Mouse (Mus musculus): ENCODE data around the gene Gadd45b. TPM values are rescaled to one million over a fixed set of nuclear protein-coding genes. Genes with fewer than 3 reads are reported as not detected.

Gadd45b gene
- total and polyA plus RNA-seq, 3 experiments: 10.1 to 13.3 TPM; not detected in 1

GRCm38 (mm10) chr10:80940320-80940987 lies 10.6 kb downstream of the Gadd45b start:
- no peaks in the 10 kb centered on the region for H3K27me3 ChIP-seq (ENCODE audit: control insufficient read depth in 1 of 2, insufficient read depth in 2 of 2, low read length in 2 of 2)
- H3K27ac ChIP-seq (ENCODE audit: control insufficient read depth, low read depth, low read length): no peak overlapping the region
- no peaks in the 10 kb centered on the region; a peak in 1 of 4 replicates for H3K36me3 ChIP-seq (ENCODE audit: control insufficient read depth in 1 of 2, insufficient read depth in 2 of 2, low read length in 2 of 2)
- no peaks in the 10 kb centered on the region for H3K79me2 ChIP-seq (ENCODE audit: control insufficient read depth, insufficient read depth, low read length, poor library complexity)
- no peaks in the 10 kb centered on the region for H3K9me3 ChIP-seq (replicated peaks; ENCODE audit: insufficient read depth, low read length)
- peaks cover 2 to 19% of the 10 kb centered on the region in 2 experiments; a peak in 3 of 4 replicates for H3K4me1 ChIP-seq (ENCODE audit: control insufficient read depth in 1 of 2, insufficient read depth in 2 of 2, low read length in 2 of 2)
- DNase-seq (ENCODE audit: low read depth, low spot score): no peak
- no peak for TF ChIP-seq SIN3A (IDR thresholded peaks at IDR 0.05; ENCODE audit: low read length)
- 0 out of 2 replicates have a peak, but pooled peaks have one; percentile 19 for TF ChIP-seq MEF2A (IDR thresholded peaks at IDR 0.05; ENCODE audit: extremely low read depth, insufficient replicate concordance, low read depth, low read length, poor library complexity, severe bottlenecking)
- no peak overlapping the region for H3K4me3 ChIP-seq (ENCODE audit: control insufficient read depth in 1 of 2, insufficient read depth in 1 of 2, low read depth in 2 of 2, low read length in 2 of 2)
- no peak overlapping the region for H3K9ac ChIP-seq (ENCODE audit: control insufficient read depth, low read depth, low read length, poor library complexity, severe bottlenecking)

DNA sequence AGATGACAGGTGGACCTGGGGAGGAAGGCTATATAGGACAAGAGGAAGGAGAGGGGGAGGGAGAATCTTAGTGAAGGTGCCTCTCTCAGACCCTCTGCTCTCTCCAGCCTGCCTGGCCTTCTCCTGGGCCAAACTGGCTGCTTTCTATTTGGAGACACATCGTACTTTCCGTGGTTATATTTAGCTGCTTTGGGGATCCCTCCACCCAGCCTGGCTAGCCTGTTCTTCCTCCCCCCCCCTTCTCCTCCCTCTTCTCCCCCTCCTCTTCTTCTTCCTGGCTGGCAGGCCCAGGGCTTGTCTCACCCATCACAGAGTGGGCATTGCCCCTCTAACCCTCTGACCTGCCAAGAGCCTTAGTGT lies 11.1 kb downstream of the Gadd45b start:
- no peak overlapping the region for H3K4me3 ChIP-seq (ENCODE audit: control insufficient read depth in 1 of 2, insufficient read depth in 1 of 2, low read depth in 2 of 2, low read length in 2 of 2)
- no peak overlapping the region for H3K27ac ChIP-seq (ENCODE audit: control insufficient read depth, low read depth, low read length)
- H3K4me1 ChIP-seq (ENCODE audit: control insufficient read depth in 1 of 2, insufficient read depth in 2 of 2, low read length in 2 of 2): peaks cover 2 to 16% of the 10 kb centered on the region in 2 experiments; a peak in 3 of 4 replicates
- H3K9me3 ChIP-seq (replicated peaks; ENCODE audit: insufficient read depth, low read length): no peaks in the 10 kb centered on the region
- H3K79me2 ChIP-seq (ENCODE audit: control insufficient read depth, insufficient read depth, low read length, poor library complexity): no peaks in the 10 kb centered on the region
- no peak for TF ChIP-seq POLR2AphosphoS5 (IDR thresholded peaks at IDR 0.05; ENCODE audit: borderline replicate concordance, low read depth, low read length)
- H3K27me3 ChIP-seq (ENCODE audit: control insufficient read depth in 1 of 2, insufficient read depth in 2 of 2, low read length in 2 of 2): no peaks in the 10 kb centered on the region
- H3K36me3 ChIP-seq (ENCODE audit: control insufficient read depth in 1 of 2, insufficient read depth in 2 of 2, low read length in 2 of 2): no peaks in the 10 kb centered on the region; a peak in 1 of 4 replicates
- no peak overlapping the region for H3K9ac ChIP-seq (ENCODE audit: control insufficient read depth, low read depth, low read length, poor library complexity, severe bottlenecking)
- no peak for DNase-seq (ENCODE audit: low read depth, low spot score)

DNA sequence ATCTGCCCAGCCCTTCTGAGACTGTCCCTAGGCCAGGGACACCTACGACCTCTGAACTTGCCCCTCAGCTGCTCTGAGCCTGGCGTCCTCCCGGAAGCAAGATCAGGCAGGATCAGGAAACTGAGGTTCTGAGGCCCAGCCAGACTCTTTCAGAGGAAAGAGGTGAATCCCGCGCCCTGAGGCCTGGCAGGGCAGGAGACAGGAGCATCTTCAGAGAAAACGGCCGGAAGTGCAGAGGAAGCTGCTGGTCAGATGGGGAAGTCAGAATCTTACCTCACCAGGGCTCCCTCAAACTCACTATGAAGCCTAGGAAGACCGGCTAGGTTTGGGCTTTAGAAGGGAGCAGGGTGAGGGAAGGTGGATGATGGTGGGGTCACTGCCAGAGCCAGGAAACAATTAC lies 13.0 kb downstream of the Gadd45b start:
- Histone ChIP-seq H3K79me2 (ENCODE audit: control insufficient read depth, insufficient read depth, low read length, poor library complexity) (no peaks in the 10 kb centered on the region), H3K9me3 (replicated peaks; ENCODE audit: insufficient read depth, low read length) (no peaks in the 10 kb centered on the region), H3K27ac (ENCODE audit: control insufficient read depth, low read depth, low read length) (no peak overlapping the region), H3K4me1 (ENCODE audit: control insufficient read depth in 1 of 2, insufficient read depth in 2 of 2, low read length in 2 of 2) (peaks cover 2 to 15% of the 10 kb centered on the region in 2 experiments; a peak in 2 of 4 replicates), H3K27me3 (ENCODE audit: control insufficient read depth in 1 of 2, insufficient read depth in 2 of 2, low read length in 2 of 2) (no peaks in the 10 kb centered on the region), H3K36me3 (ENCODE audit: control insufficient read depth in 1 of 2, insufficient read depth in 2 of 2, low read length in 2 of 2) (peaks cover 0 to 1% of the 10 kb centered on the region in 2 experiments; a peak in 1 of 4 replicates), H3K9ac (ENCODE audit: control insufficient read depth, low read depth, low read length, poor library complexity, severe bottlenecking) (no peak overlapping the region), H3K4me3 (ENCODE audit: control insufficient read depth in 1 of 2, insufficient read depth in 1 of 2, low read depth in 2 of 2, low read length in 2 of 2) (no peak overlapping the region)
- TF ChIP-seq NRF1 (IDR thresholded peaks at IDR 0.05; ENCODE audit: insufficient read depth, low read depth, low read length, poor library complexity, severe bottlenecking): no peak
- no peak for TF ChIP-seq SMC3 (IDR thresholded peaks at IDR 0.05; ENCODE audit: low read depth, low read length)
- TF ChIP-seq CHD1 (IDR thresholded peaks at IDR 0.05; ENCODE audit: low read depth, low read length): no peak
- no peak for TF ChIP-seq USF2 (IDR thresholded peaks at IDR 0.05; ENCODE audit: borderline replicate concordance in 1 of 2, insufficient read depth in 1 of 2, low read depth in 1 of 2, low read length in 2 of 2)
- TF ChIP-seq CTCF (IDR thresholded peaks at IDR 0.05 in 2 of 3, conservative IDR thresholded peaks at IDR 0.05 in 1 of 3; ENCODE audit: control insufficient read depth in 1 of 3, insufficient read depth in 1 of 3, low read depth in 2 of 3, low read length in 3 of 3, poor library complexity in 1 of 3, severe bottlenecking in 1 of 3): no peak
- TF ChIP-seq ZMIZ1 (IDR thresholded peaks at IDR 0.05; ENCODE audit: low read depth, low read length): no peak
- no peak for TF ChIP-seq HCFC1 (IDR thresholded peaks at IDR 0.05; ENCODE audit: low read depth, low read length)
- TF ChIP-seq ZNF384 (IDR thresholded peaks at IDR 0.05; ENCODE audit: low read depth, low read length): no peak
- no peak for TF ChIP-seq EP300 (IDR thresholded peaks at IDR 0.05; ENCODE audit: low read depth in 1 of 2, low read length in 2 of 2)
- TF ChIP-seq USF1 (IDR thresholded peaks at IDR 0.05; ENCODE audit: low read depth, low read length): no peak
- TF ChIP-seq ELF1 (IDR thresholded peaks at IDR 0.05; ENCODE audit: low read depth, low read length): no peak
- TF ChIP-seq ETS1 (IDR thresholded peaks at IDR 0.05; ENCODE audit: low read depth, low read length): no peak
- DNase-seq (ENCODE audit: low read depth, low spot score): no peak
